Mouse (Mus musculus) heart, postnatal 0 days (tissue): Measurements from ENCODE around the gene Sqor. TPM values are rescaled to one million over a fixed set of nuclear protein-coding genes. Genes with fewer than 3 reads are reported as not detected.

ENCODE experiments used
- ATAC-seq: fragments of 200-750 bp; cut with Nextera tagmentation; 2 replicates; pipeline ENCODE4 v1.8.0; 2017; ENCODE audit warnings: low read depth, moderate number of reproducible peaks, moderate library complexity; ENCODE audit not compliant: insufficient read depth
- DNase-seq: peaks from one replicate; pipeline ENCODE4 v3.0.0-alpha.2; 2016; ENCODE audit warnings: low spot score
- H3K27ac ChIP-seq: fragments of 300-500 bp; sonication (generic); 2 replicates; pipeline ENCODE4 v1.5.1; 2014; ENCODE audit warnings: low read depth, mild to moderate bottlenecking
- H3K27me3 ChIP-seq: fragments of 300-500 bp; sonication (generic); 2 replicates; pipeline ENCODE4 v1.6.1; 2014; ENCODE audit warnings: low read length, mixed read lengths; ENCODE audit not compliant: control insufficient read depth, insufficient read depth
- H3K36me3 ChIP-seq: fragments of 300-500 bp; sonication (generic); replicated peaks from 2 replicates; pipeline ENCODE4 v1.6.1; 2014; ENCODE audit warnings: low read length, mixed read lengths; ENCODE audit not compliant: control insufficient read depth, insufficient read depth
- H3K4me1 ChIP-seq: fragments of 300-500 bp; sonication (generic); 2 replicates; pipeline ENCODE4 v1.6.1; 2014; ENCODE audit warnings: antibody characterized with exemption; ENCODE audit not compliant: control insufficient read depth, insufficient read depth
- H3K4me2 ChIP-seq: fragments of 300-500 bp; sonication (generic); 2 replicates; pipeline ENCODE4 v1.6.1; 2014; ENCODE audit warnings: low read depth, mild to moderate bottlenecking, low read length, moderate library complexity
- H3K4me3 ChIP-seq: fragments of 300-500 bp; sonication (generic); 2 replicates; pipeline ENCODE4 v1.5.1; 2014; ENCODE audit warnings: low read depth, low read length
- H3K9ac ChIP-seq: fragments of 300-500 bp; sonication (generic); replicated peaks from 2 replicates; pipeline ENCODE4 v1.6.1; 2014; ENCODE audit warnings: low read depth, low read length, mixed read lengths
- H3K9me3 ChIP-seq: fragments of 300-500 bp; sonication (generic); replicated peaks from 2 replicates; pipeline ENCODE4 v1.6.1; 2016; ENCODE audit warnings: low read length; ENCODE audit not compliant: control insufficient read depth
- CTCF ChIP-seq: IDR thresholded peaks from 2 replicates; pipeline ENCODE4 v1.5.1; 2016; ENCODE audit warnings: antibody characterized with exemption, control low read depth, low read depth
- EP300 ChIP-seq: IDR thresholded peaks from 2 replicates; pipeline ENCODE4 v1.6.1; 2016; ENCODE audit warnings: antibody characterized with exemption, low read depth
- WGBS: fragments of 180-500 bp; shearing (Covaris S2); extraction: QIAGEN DNeasy Blood & Tissue Kit; methylation state at CpG from one replicate; pipeline ENCODE4 v1.1.7; 2014; 5-methylcytosine and 5-hydroxymethylcytosine counted together
- polyA plus RNA-seq: library from polyadenylated mRNA; unstranded; fragments of >200 nt; fragmentation: Nextera tagmentation; extraction: Ambion mirVana; gene quantifications from 2 replicates; pipeline ENCODE4 v1.2.1, GENCODE M21; 2015
- total RNA-seq: library from RNA; depleted of rRNA; stranded (reverse); fragments of >200 nt; gene quantifications from 2 replicates; pipeline ENCODE4 v1.2.3, GENCODE M21; 2014; ENCODE audit warnings: low replicate concordance

The Sqor gene
- total and polyA plus RNA-seq, 2 experiments from 2014 or later, result 8.0 to 8.1 TPM

- H3K36me3 ChIP-seq, result no peaks in the 10 kb centered on the region
- TF ChIP-seq EP300 (no peak), CTCF (no peak)
- no peak for DNase-seq
- no peaks in the 10 kb centered on the region for H3K9me3 ChIP-seq
- H3K4me3 ChIP-seq, result no peak overlapping the region
- no peak overlapping the region for H3K27ac ChIP-seq
- ATAC-seq, result no peak
- no peaks in the 10 kb centered on the region for H3K4me1 ChIP-seq
- WGBS, result 79% methylated on average over 3 of the region's 3 CpGs
- no peaks in the 10 kb centered on the region for H3K27me3 ChIP-seq
- H3K9ac ChIP-seq, result no peak overlapping the region
- H3K4me2 ChIP-seq, result no peak overlapping the region
Observed at GRCm38 (mm10) chr2:122806040-122806439, 41.0 kb downstream of the Sqor start.

DNA sequence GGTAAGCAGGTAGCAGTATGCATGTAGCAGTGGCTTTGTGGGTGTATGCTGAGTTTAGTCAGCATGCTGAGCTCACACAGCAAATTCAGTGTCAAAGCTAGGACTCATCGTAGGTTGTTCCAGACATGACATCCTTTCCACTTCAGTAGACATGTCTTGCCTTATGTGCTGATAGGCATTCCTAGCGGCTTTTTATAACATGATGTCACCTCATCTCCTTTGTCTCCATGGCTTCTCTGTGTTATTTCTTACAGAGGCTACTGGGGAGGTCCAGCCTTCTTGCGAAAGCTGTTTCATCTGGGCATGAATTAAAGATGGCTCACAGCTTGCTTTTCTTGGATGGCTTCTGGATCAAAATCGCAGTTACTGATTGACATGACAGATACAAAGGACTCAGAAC, 44.0 kb downstream of the Sqor start:
- no peaks in the 10 kb centered on the region for H3K4me1 ChIP-seq
- no peak overlapping the region for H3K9ac ChIP-seq
- no peaks in the 10 kb centered on the region for H3K9me3 ChIP-seq
- H3K27me3 ChIP-seq, result no peaks in the 10 kb centered on the region
- WGBS, result 61% methylated on average over 4 of the region's 4 CpGs
- H3K36me3 ChIP-seq, result no peaks in the 10 kb centered on the region
- no peak for DNase-seq
- no peak for ATAC-seq
- no peak overlapping the region for H3K27ac ChIP-seq
- TF ChIP-seq CTCF, result no peak
- no peak for TF ChIP-seq EP300
- no peak overlapping the region for H3K4me2 ChIP-seq
- no peak overlapping the region for H3K4me3 ChIP-seq

GRCm38 (mm10) chr2:122816986-122817385, 51.9 kb downstream of the Sqor start:
- Histone ChIP-seq H3K36me3 (no peaks in the 10 kb centered on the region), H3K27ac (no peak overlapping the region), H3K4me2 (no peak overlapping the region), H3K9me3 (no peaks in the 10 kb centered on the region), H3K4me3 (no peak overlapping the region), H3K4me1 (no peaks in the 10 kb centered on the region), H3K27me3 (no peaks in the 10 kb centered on the region), H3K9ac (no peak overlapping the region)
- ATAC-seq (no peak), DNase-seq (no peak)
- 55% methylated on average over 2 of the region's 2 CpGs for WGBS
- TF ChIP-seq CTCF (no peak), EP300 (no peak)

- ATAC-seq (no peak), DNase-seq (no peak)
- no peak for TF ChIP-seq EP300
- no peak for TF ChIP-seq CTCF
- Histone ChIP-seq H3K36me3 (no peaks in the 10 kb centered on the region), H3K27ac (no peak overlapping the region), H3K4me3 (no peak overlapping the region), H3K27me3 (no peaks in the 10 kb centered on the region), H3K4me2 (no peak overlapping the region), H3K4me1 (no peaks in the 10 kb centered on the region), H3K9ac (no peak overlapping the region), H3K9me3 (no peaks in the 10 kb centered on the region)
- 50% methylated on average over 2 of the region's 2 CpGs for WGBS
Observed at GRCm38 (mm10) chr2:122821246-122821645, 56.2 kb downstream of the Sqor start.

DNA sequence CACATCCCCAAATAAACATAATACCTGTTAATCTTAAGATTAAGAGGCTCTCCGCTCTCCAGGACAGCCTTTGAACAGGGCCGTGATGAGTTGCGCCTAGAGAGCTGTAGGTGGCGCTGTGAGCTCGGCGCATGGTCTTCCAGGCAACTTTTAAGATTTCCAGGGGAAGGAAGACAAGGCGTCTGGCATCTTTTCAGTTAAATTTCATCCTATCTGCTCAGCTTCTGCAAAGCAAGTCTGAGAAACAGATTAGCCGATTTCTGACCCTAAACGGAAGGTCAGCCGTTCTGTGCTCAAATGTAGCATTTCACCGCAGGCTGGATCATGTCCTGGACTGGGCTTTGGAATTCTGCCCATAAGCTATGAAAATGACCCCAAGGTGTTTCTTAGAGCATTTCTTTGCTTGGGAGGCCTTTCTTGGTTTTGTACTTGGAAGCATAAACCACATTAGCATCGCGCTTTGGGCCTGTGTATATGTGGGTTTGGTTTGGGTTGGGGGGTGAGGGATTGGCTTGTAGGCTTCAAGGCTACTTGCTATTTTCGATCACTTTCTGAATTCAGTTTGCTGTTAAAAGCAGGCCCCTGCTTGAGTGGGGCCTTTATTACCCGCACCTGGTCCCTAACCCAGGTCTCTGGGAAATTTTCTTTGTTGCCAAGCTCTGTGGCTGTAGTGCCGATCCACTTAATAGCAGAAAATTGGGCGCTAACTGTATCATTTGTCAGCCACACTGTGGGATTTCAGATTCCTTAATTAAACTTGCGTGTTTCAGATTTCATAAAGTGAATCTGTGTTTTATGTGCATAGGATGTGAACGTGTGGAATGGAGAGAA, 60.6 kb downstream of the Sqor start:
- peak; percentile 41 for DNase-seq
- WGBS, result 37% methylated on average over 19 of the region's 19 CpGs

DNA sequence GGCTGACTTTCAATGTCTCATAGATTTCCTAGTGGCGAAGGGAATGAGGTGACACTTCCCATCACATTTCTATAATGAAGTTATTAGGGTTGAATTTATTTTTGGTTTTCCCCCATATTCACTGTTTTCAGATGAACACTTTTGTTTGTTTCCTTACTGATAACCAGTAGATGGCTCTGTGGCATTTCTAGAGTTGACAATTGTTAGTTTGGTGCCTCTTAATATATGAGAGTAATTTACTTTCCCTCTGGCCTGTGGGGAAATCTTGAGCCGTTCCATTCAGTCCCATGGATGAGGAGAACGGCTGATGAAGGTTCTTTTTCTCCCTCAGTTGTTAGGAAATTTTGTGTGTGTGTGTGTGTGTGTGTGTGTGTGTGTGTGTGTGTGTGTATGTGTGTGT, 61.3 kb downstream of the Sqor start:
- no peaks in the 10 kb centered on the region for H3K27me3 ChIP-seq
- no peak overlapping the region for H3K27ac ChIP-seq
- H3K4me2 ChIP-seq, result no peak overlapping the region
- no peaks in the 10 kb centered on the region for H3K4me1 ChIP-seq
- TF ChIP-seq CTCF, result no peak
- no peak for TF ChIP-seq EP300
- H3K9me3 ChIP-seq, result no peaks in the 10 kb centered on the region
- no peak overlapping the region for H3K9ac ChIP-seq
- DNase-seq, result no peak
- no peaks in the 10 kb centered on the region for H3K36me3 ChIP-seq
- 57% methylated on average over 3 of the region's 3 CpGs for WGBS
- H3K4me3 ChIP-seq, result no peak overlapping the region
- ATAC-seq, result no peak

More for the DNA sequence above, 60.6 kb downstream of the Sqor start:
- H3K36me3 ChIP-seq, result no peaks in the 10 kb centered on the region
- no peak for ATAC-seq
- H3K9ac ChIP-seq, result no peak overlapping the region
- no peak overlapping the region for H3K4me3 ChIP-seq
- H3K4me1 ChIP-seq, result no peaks in the 10 kb centered on the region
- H3K9me3 ChIP-seq, result no peaks in the 10 kb centered on the region
- H3K27ac ChIP-seq, result no peak overlapping the region
- TF ChIP-seq CTCF (peak; percentile 84), EP300 (no peak)
- peak overlapping the region; percentile 37 for H3K4me2 ChIP-seq
- H3K27me3 ChIP-seq, result no peaks in the 10 kb centered on the region
